Mouse (Mus musculus): ENCODE data around the gene Dusp27. TPM values are rescaled to one million over a fixed set of nuclear protein-coding genes. Genes with fewer than 3 reads are reported as not detected.
A peak's percentile ranks its signal among the peaks of the same experiment; 100 is the strongest.

Gene Dusp27
- polyA plus RNA-seq (2015; fragmentation: Nextera tagmentation; extraction: Ambion mirVana): 45.4 and 48.9 TPM in 2 replicates

- peak within 1 kb of the TSS; percentile 60 for H3K4me3 ChIP-seq
- peak within 1 kb of the TSS; percentile 70 for H3K4me2 ChIP-seq
- H3K27ac ChIP-seq (replicated peaks): peak within 1 kb of the TSS; percentile 98
- 10% methylated on average over 4 of the region's 4 CpGs for WGBS
- H3K36me3 ChIP-seq: peaks cover 28% of the 10 kb centered on the region
- H3K9ac ChIP-seq: peak within 1 kb of the TSS; percentile 86
- peaks cover 68% of the 10 kb centered on the region for H3K4me1 ChIP-seq
- no peaks in the 10 kb centered on the region for H3K27me3 ChIP-seq (replicated peaks)
- peaks cover 4% of the 10 kb centered on the region; the same call in 1 of the 2 replicates for H3K9me3 ChIP-seq
- ATAC-seq (ENCODE audit: extremely low read depth, insufficient number of reproducible peaks, low FRiP score, low TSS enrichment): no peak
These were observed at the start of gene Dusp27 for GRCm38 (mm10) chr1:166127719-166128118. Gene Dusp27 (minus strand): TSS chr1:166127922.

DNA sequence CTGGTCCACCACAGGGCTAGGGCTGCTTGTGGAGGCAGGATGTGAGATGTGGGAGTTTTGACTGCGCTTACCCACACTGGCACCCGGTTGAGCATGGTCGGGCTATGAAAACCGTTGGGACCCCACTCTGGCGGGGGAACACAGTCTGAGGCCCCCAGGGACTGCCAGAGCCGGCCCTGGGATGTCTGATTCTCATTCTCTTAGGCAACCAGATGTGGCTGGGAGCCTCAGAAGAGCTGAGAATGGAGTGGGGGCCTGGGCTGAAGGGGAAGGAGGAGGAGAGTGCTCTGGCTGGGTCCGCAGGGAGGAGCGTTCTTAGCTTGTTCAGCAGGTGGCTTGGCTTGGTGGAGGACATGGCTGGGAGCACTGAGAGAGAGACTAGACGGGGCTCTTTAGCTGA, 45.9 kb upstream of the Dusp27 start:
- WGBS: 69% methylated on average over 9 of the region's 9 CpGs

DNA sequence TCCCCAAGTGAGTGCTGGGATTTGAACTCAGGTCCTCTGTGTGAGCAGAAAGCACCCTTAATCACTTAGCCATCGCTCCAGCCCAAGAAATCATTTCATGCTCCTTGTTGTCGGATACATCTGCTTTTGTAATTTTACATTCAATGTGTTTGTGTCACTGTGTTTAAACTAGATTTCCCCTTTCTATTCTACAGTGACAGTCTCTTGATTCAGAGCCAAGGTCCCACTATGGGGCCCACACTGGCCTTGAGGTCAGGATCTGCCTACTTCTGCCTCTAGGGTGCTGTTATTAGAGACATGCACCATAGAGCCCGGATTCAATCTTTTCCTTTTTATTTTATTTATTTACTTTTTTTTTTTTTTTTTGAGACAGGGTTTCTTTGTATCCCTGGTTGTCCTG, 45.3 kb upstream of the Dusp27 start:
- WGBS: 71% methylated on average over 3 of the region's 3 CpGs

More for the DNA sequence above, 45.9 kb upstream of the Dusp27 start:
- Histone ChIP-seq H3K9me3 (no peaks in the 10 kb centered on the region), H3K4me1 (no peaks in the 10 kb centered on the region), H3K4me3 (no peak overlapping the region), H3K36me3 (no peaks in the 10 kb centered on the region), H3K27me3 (replicated peaks) (no peaks in the 10 kb centered on the region), H3K9ac (no peak overlapping the region), H3K27ac (replicated peaks) (no peak overlapping the region), H3K4me2 (no peak overlapping the region)
- ATAC-seq (ENCODE audit: extremely low read depth, insufficient number of reproducible peaks, low FRiP score, low TSS enrichment): no peak

DNA sequence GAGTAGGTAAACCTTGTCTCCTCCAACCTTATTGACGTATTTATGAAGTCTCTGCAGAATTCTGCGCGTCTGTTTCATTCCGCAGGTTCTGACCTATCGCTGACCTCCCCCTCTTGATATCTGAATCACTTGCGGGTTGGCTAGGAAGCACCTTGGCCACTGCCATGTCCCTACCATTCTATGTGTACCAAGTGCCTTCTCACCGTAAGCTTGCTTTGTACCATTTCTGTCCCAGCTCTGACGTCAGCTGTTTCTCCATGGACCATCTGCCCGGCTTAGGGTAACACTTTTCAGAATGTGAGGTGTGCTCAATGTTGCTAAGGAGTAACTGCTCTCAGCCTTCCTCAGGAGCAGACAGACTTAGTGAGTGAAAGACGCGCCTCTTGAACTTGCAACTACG, 43.1 kb upstream of the Dusp27 start:
- no peaks in the 10 kb centered on the region for H3K27me3 ChIP-seq (replicated peaks)
- no peaks in the 10 kb centered on the region for H3K4me1 ChIP-seq
- no peak overlapping the region for H3K27ac ChIP-seq (replicated peaks)
- ATAC-seq (ENCODE audit: extremely low read depth, insufficient number of reproducible peaks, low FRiP score, low TSS enrichment): no peak
- no peaks in the 10 kb centered on the region for H3K36me3 ChIP-seq
- WGBS: 82% methylated on average over 12 of the region's 12 CpGs
- no peak overlapping the region for H3K9ac ChIP-seq
- no peak overlapping the region for H3K4me3 ChIP-seq
- H3K4me2 ChIP-seq: no peak overlapping the region
- H3K9me3 ChIP-seq: no peaks in the 10 kb centered on the region

More for the DNA sequence above, 45.3 kb upstream of the Dusp27 start:
- no peak overlapping the region for H3K4me3 ChIP-seq
- no peaks in the 10 kb centered on the region for H3K9me3 ChIP-seq
- no peak overlapping the region for H3K4me2 ChIP-seq
- no peaks in the 10 kb centered on the region for H3K4me1 ChIP-seq
- H3K27ac ChIP-seq (replicated peaks): no peak overlapping the region
- H3K36me3 ChIP-seq: no peaks in the 10 kb centered on the region
- no peak overlapping the region for H3K9ac ChIP-seq
- H3K27me3 ChIP-seq (replicated peaks): no peaks in the 10 kb centered on the region
- no peak for ATAC-seq (ENCODE audit: extremely low read depth, insufficient number of reproducible peaks, low FRiP score, low TSS enrichment)

DNA sequence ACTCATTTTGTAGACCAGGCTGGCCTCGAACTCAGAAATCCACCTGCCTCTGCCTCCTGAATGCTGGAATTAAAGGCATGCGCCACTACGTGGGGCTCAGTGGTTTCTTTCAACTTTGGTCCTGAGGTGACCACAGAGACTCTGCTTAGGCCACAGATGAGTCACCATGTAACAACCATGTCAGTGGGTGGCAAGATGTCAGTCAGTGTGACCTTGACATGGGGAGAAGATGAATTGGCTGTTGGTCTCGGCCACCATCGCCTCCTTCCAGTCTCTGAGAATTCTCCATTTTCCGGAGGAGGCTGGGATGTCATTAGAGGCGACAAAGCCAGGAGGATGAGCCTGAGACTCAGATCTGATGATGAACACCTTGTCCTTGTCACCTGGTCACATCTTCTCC, 42.0 kb upstream of the Dusp27 start:
- no peaks in the 10 kb centered on the region for H3K9me3 ChIP-seq
- 79% methylated on average over 7 of the region's 7 CpGs for WGBS
- no peak overlapping the region for H3K4me3 ChIP-seq
- no peak for ATAC-seq (ENCODE audit: extremely low read depth, insufficient number of reproducible peaks, low FRiP score, low TSS enrichment)
- no peaks in the 10 kb centered on the region for H3K36me3 ChIP-seq
- no peak overlapping the region for H3K9ac ChIP-seq
- H3K27ac ChIP-seq (replicated peaks): no peak overlapping the region
- H3K4me1 ChIP-seq: no peaks in the 10 kb centered on the region
- H3K4me2 ChIP-seq: no peak overlapping the region
- H3K27me3 ChIP-seq (replicated peaks): no peaks in the 10 kb centered on the region; the same call in 1 of the 2 replicates

GRCm38 (mm10) chr1:166168017-166168416, 40.3 kb upstream of the Dusp27 start:
- Histone ChIP-seq H3K36me3 (no peaks in the 10 kb centered on the region), H3K9me3 (no peaks in the 10 kb centered on the region), H3K27ac (replicated peaks) (no peak overlapping the region), H3K4me1 (no peaks in the 10 kb centered on the region), H3K9ac (no peak overlapping the region), H3K4me3 (no peak overlapping the region), H3K27me3 (replicated peaks) (peaks cover 10% of the 10 kb centered on the region; the same call in 1 of the 2 replicates), H3K4me2 (no peak overlapping the region)
- WGBS: 85% methylated on average over 7 of the region's 7 CpGs
- no peak for ATAC-seq (ENCODE audit: extremely low read depth, insufficient number of reproducible peaks, low FRiP score, low TSS enrichment)

DNA sequence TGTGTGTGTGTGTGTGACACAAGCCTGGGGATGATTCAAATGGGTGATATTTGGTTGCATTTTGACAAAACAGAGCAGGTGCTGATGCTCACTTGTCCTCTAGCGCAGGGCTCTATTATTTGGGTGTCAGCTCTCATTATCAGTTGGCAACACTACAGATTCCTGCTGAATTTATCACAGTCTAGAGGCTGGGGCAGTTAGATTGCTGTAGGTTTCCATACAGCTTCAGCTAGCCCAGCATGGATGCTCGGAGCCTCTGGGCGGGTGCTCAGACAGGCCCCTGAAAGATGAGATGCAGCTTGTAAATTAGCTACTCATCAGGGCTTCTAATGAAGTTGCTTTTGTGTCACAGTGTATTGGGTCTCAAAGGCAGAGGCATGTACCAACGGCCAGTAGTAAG, 39.7 kb upstream of the Dusp27 start:
- Histone ChIP-seq H3K9me3 (no peaks in the 10 kb centered on the region), H3K27ac (replicated peaks) (no peak overlapping the region), H3K4me1 (no peaks in the 10 kb centered on the region), H3K9ac (no peak overlapping the region), H3K4me3 (no peak overlapping the region), H3K4me2 (no peak overlapping the region), H3K27me3 (replicated peaks) (peaks cover 10% of the 10 kb centered on the region; the same call in 1 of the 2 replicates), H3K36me3 (no peaks in the 10 kb centered on the region)
- WGBS: 76% methylated on average over 4 of the region's 4 CpGs
- no peak for ATAC-seq (ENCODE audit: extremely low read depth, insufficient number of reproducible peaks, low FRiP score, low TSS enrichment)

DNA sequence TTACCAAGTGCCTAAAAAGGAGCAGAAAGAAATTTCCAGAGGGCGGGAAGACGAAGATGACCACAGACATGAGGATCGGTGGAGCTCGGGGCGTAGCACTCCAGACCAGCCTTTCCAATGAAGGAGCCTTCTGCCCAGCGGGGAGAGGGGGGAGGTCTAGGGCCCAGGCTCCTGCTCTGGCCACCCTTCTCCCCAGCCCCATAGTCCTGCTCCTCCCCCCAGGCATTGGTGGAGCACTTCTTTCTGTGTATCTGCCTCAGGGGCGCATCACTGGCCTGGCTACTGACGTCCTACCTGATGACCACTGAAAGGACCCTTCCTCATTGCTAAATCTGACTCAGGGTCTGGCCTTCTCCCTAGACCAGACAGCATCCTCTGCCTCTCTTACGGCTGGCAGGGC, 37.4 kb upstream of the Dusp27 start:
- no peak overlapping the region for H3K27ac ChIP-seq (replicated peaks)
- WGBS: 88% methylated on average over 9 of the region's 9 CpGs

DNA sequence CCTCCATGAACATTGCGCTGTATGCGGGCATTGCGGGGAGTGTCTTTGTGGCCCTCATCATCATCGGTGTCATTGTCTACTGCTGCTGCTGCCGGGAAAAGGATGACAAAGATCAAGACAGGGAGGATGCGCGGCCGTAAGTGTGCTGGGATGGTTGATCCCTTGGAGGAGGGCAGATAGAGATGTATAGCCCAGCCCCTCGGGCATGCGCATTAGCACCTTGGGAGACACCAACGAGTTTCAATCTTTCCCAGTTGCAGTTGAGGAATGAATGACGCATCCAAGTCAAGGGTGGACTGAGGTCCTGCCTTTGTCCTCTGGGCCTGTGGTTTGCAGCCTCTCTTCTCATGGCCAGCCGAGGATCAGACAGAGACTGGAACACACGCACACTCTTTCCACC, 36.9 kb upstream of the Dusp27 start:
- ATAC-seq (ENCODE audit: extremely low read depth, insufficient number of reproducible peaks, low FRiP score, low TSS enrichment): no peak

More for the DNA sequence above, 37.4 kb upstream of the Dusp27 start:
- H3K36me3 ChIP-seq: no peaks in the 10 kb centered on the region
- peaks cover 14% of the 10 kb centered on the region for H3K27me3 ChIP-seq (replicated peaks)
- H3K4me3 ChIP-seq: no peak overlapping the region
- no peak overlapping the region for H3K4me2 ChIP-seq
- ATAC-seq (ENCODE audit: extremely low read depth, insufficient number of reproducible peaks, low FRiP score, low TSS enrichment): no peak
- H3K4me1 ChIP-seq: no peaks in the 10 kb centered on the region
- no peak overlapping the region for H3K9ac ChIP-seq
- H3K9me3 ChIP-seq: no peaks in the 10 kb centered on the region

DNA sequence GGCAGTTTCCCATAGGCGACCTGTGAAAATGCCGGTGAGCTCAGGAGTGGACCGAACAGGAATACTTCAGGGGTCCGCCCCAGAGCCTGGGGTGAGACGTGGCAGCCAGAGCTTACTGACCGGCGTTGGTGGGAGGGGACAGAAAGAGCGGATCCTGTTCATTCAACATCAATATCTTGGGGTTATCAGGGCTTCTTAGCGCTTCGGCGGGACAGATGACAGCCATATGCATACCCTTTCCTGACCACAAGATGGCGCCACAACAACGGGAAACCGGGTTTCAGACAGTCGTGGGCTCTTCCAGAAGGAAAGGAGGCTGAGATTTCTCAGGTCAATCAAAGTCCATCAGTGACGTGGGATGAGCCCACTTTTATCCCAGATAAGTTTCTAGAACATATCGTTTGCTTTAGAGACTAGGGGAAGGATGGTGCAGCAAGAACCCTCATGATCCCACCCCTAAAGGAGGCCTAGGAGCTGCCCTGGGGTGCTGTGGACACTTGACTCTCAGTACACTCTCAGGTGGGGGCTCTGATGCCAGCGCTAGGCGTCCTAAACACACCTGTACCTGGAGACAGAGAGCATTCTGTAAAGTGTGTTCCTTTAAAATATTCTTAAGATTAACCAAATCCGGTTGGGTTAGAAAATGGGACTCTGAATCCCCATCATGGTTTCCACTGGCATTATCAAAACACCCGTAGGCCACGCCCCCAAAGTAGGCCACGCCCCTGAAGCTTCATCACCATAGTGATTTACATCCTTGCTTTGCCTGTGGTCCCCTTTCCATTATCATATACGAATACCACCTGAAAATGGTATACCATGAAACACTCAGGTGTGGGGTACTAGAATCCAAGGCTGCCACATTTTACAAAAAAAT, 33.1 kb upstream of the Dusp27 start:
- Histone ChIP-seq H3K4me2 (peak overlapping the region; percentile 57), H3K9ac (no peak overlapping the region), H3K4me1 (no peaks in the 10 kb centered on the region), H3K27me3 (replicated peaks) (peaks cover 52% of the 10 kb centered on the region), H3K27ac (replicated peaks) (no peak overlapping the region), H3K36me3 (no peaks in the 10 kb centered on the region), H3K4me3 (peak overlapping the region; percentile 19; the same call in 1 of the 2 replicates), H3K9me3 (no peaks in the 10 kb centered on the region)
- WGBS: 15% methylated on average over 24 of the region's 24 CpGs
- ATAC-seq (ENCODE audit: extremely low read depth, insufficient number of reproducible peaks, low FRiP score, low TSS enrichment): no peak

More for the DNA sequence above, 36.9 kb upstream of the Dusp27 start:
- H3K36me3 ChIP-seq: no peaks in the 10 kb centered on the region
- no peak overlapping the region for H3K4me3 ChIP-seq
- H3K4me2 ChIP-seq: no peak overlapping the region
- no peaks in the 10 kb centered on the region for H3K9me3 ChIP-seq
- no peaks in the 10 kb centered on the region for H3K4me1 ChIP-seq
- H3K27me3 ChIP-seq (replicated peaks): peaks cover 19% of the 10 kb centered on the region
- H3K9ac ChIP-seq: no peak overlapping the region
- H3K27ac ChIP-seq (replicated peaks): no peak overlapping the region
- WGBS: 86% methylated on average over 14 of the region's 14 CpGs

- H3K4me3 ChIP-seq: no peak overlapping the region
- 50% methylated on average over 5 of the region's 5 CpGs for WGBS
- ATAC-seq (ENCODE audit: extremely low read depth, insufficient number of reproducible peaks, low FRiP score, low TSS enrichment): no peak
These were observed 32.4 kb upstream of the Dusp27 start for GRCm38 (mm10) chr1:166160111-166160510.

DNA sequence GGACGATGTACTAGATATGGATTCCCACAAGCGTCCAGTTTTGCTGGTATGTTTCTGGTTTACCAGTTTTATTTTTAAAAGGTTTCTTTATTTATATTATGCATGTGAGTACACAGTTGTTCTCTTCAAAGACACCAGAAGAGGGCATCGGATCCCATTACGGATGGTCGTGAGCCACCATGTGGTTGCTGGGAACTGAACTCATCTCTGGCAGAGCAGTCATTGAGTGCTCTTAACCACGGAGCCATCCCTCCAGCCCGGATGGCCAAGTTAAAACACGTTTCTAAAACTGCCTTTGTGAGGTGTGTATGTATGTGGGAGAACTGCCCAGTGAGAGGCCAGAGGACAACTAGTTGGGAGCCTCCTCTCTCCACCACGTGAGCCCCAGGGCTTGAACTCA, 30.9 kb upstream of the Dusp27 start:
- Histone ChIP-seq H3K36me3 (no peaks in the 10 kb centered on the region), H3K4me1 (peaks cover 3% of the 10 kb centered on the region), H3K27ac (replicated peaks) (no peak overlapping the region), H3K9ac (no peak overlapping the region), H3K4me3 (no peak overlapping the region), H3K9me3 (no peaks in the 10 kb centered on the region), H3K4me2 (no peak overlapping the region), H3K27me3 (replicated peaks) (peaks cover 64% of the 10 kb centered on the region)
- 52% methylated on average over 9 of the region's 9 CpGs for WGBS
- no peak for ATAC-seq (ENCODE audit: extremely low read depth, insufficient number of reproducible peaks, low FRiP score, low TSS enrichment)

More at GRCm38 (mm10) chr1:166160111-166160510, 32.4 kb upstream of the Dusp27 start:
- Histone ChIP-seq H3K27ac (replicated peaks) (no peak overlapping the region), H3K4me1 (no peaks in the 10 kb centered on the region), H3K9me3 (no peaks in the 10 kb centered on the region), H3K36me3 (no peaks in the 10 kb centered on the region), H3K4me2 (peak overlapping the region; percentile 57), H3K27me3 (replicated peaks) (peaks cover 59% of the 10 kb centered on the region), H3K9ac (no peak overlapping the region)

Measured in heart, embryonic 13.5 days (tissue).